Mouse (Mus musculus) T-helper 17 cell (primary cell): ENCODE data around the gene Bcl2.

Experiments used
- in situ Hi-C, 2 experiments: fragments of 300-600 bp; cut with MboI, MseI; formaldehyde crosslinking; loops; 1 replicate in 1 of 2; 2 replicates in 1 of 2; pipeline ENCODE4 v1.15.1; 2025; ENCODE audit warnings: high pct_unique_total_duplicates in 2 of 2

Gene Bcl2

GRCm38 (mm10) chr1:106679800-106680515, 34.1 kb downstream of the Bcl2 start:
- in situ Hi-C loops = no loop called here

- in situ Hi-C loops = no loop called here
Measured at GRCm38 (mm10) chr1:106678060-106678478, 36.0 kb downstream of the Bcl2 start.

GRCm38 (mm10) chr1:106666140-106667088, 47.7 kb downstream of the Bcl2 start:
- in situ Hi-C loops = no loop called here

- in situ Hi-C loops = no loop called here
Measured at GRCm38 (mm10) chr1:106664978-106665377, 49.1 kb downstream of the Bcl2 start.

GRCm38 (mm10) chr1:106662486-106662885, 51.6 kb downstream of the Bcl2 start:
- in situ Hi-C loops = no loop called here

GRCm38 (mm10) chr1:106658293-106658847, 55.7 kb downstream of the Bcl2 start:
- in situ Hi-C loops = loop anchor here in 1 of 2 experiments (5.0 kb wide), 1 partner anchor 54 kb away; the partner anchor contains the start of gene Bcl2

GRCm38 (mm10) chr1:106656207-106656738, 57.8 kb downstream of the Bcl2 start:
- in situ Hi-C loops = loop anchor here in 1 of 2 experiments (5.0 kb wide), 1 partner anchor 56 kb away; the partner anchor contains the start of gene Bcl2

GRCm38 (mm10) chr1:106654254-106654653, 59.8 kb downstream of the Bcl2 start:
- in situ Hi-C loops = no loop called here

GRCm38 (mm10) chr1:106653441-106653860, 60.6 kb downstream of the Bcl2 start:
- in situ Hi-C loops = no loop called here

- in situ Hi-C loops = no loop called here
Measured at GRCm38 (mm10) chr1:106651211-106651610, 62.9 kb downstream of the Bcl2 start.

- in situ Hi-C loops = no loop called here
Measured at GRCm38 (mm10) chr1:106650427-106650826, 63.6 kb downstream of the Bcl2 start.

- in situ Hi-C loops = no loop called here
Measured at GRCm38 (mm10) chr1:106647336-106647735, 66.7 kb downstream of the Bcl2 start.

GRCm38 (mm10) chr1:106644566-106644965, 69.5 kb downstream of the Bcl2 start:
- in situ Hi-C loops = no loop called here

- in situ Hi-C loops = no loop called here
Measured at GRCm38 (mm10) chr1:106643527-106643926, 70.5 kb downstream of the Bcl2 start.

- in situ Hi-C loops = no loop called here
Measured at GRCm38 (mm10) chr1:106640577-106640976, 73.5 kb downstream of the Bcl2 start.

GRCm38 (mm10) chr1:106637705-106638104, 76.4 kb downstream of the Bcl2 start:
- in situ Hi-C loops = no loop called here

- in situ Hi-C loops = no loop called here
Measured at GRCm38 (mm10) chr1:106636714-106637113, 77.4 kb downstream of the Bcl2 start.

GRCm38 (mm10) chr1:106633207-106633606, 80.9 kb downstream of the Bcl2 start:
- in situ Hi-C loops = no loop called here

- in situ Hi-C loops = no loop called here
Measured at GRCm38 (mm10) chr1:106631869-106632463, 82.1 kb downstream of the Bcl2 start.

- in situ Hi-C loops = no loop called here
Measured at GRCm38 (mm10) chr1:106630973-106631372, 83.1 kb downstream of the Bcl2 start.
